Mouse (Mus musculus) ES-Bruce4 (cell line): ENCODE data around the gene Vdac1.

ENCODE experiments used
- CTCF ChIP-seq: IDR thresholded peaks from one replicate; pipeline ENCODE4 v1.8.1; 2011; ENCODE audit warnings: low read depth, low read length
- POLR2A ChIP-seq: IDR thresholded peaks from one replicate; pipeline ENCODE4 v1.8.1; 2011; ENCODE audit warnings: low read length; ENCODE audit not compliant: insufficient read depth

GRCm38 (mm10) chr11:52419861-52420260 is 59.2 kb downstream of the Vdac1 start:
- no peak for TF ChIP-seq CTCF
- no peak for TF ChIP-seq POLR2A
